Mouse (Mus musculus) brain, embryonic 14.5 days (tissue): ENCODE measurements at regions not wholly inside any gene's neighbourhood (a gene's known extent, or its start where the extent isn't known, plus 50 kb on each side); places are given as distances from the start of the nearest gene placed in this dataset.

Source experiments
- CTCF ChIP-seq: fragments of 200-500 bp; IDR thresholded peaks from 2 replicates; pipeline ENCODE4 v1.5.1; 2012; ENCODE audit warnings: inconsistent platforms, mild to moderate bottlenecking, moderate library complexity, borderline replicate concordance; ENCODE audit not compliant: insufficient read depth, insufficient read length; ENCODE audit errors: extremely low read depth
- POLR2A ChIP-seq: fragments of 200-500 bp; IDR thresholded peaks from 2 replicates; pipeline ENCODE4 v1.6.1; 2012; ENCODE audit warnings: mild to moderate bottlenecking, inconsistent platforms, borderline replicate concordance; ENCODE audit not compliant: poor library complexity, insufficient read depth, insufficient read length, severe bottlenecking; ENCODE audit errors: extremely low read depth

DNA sequence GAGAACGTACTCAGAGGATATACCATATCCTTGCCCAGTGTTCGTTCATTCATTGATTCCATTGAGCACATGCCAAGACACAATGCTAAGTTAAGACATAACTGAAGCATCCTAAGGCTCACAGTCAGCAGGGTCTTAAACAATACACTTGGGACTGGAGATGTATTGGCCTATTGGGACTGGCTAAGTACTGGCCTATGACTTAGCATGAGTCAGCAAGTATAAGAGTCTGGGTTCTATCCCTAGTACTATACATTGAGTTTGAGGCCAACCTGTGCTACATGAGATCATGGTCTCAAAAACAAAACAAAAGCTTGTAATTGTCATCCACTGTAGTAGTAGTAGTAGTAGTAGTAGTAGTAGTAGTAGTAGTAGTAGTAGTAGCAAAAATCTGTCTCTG lies 119.2 kb upstream of the Cdyl start:
- TF ChIP-seq CTCF = no peak
- no peak for TF ChIP-seq POLR2A
